Mouse (Mus musculus): Measurements from ENCODE around the gene Galnt17. TPM values are rescaled to one million over a fixed set of nuclear protein-coding genes. Genes with fewer than 3 reads are reported as not detected.

Galnt17 gene
- polyA plus RNA-seq, 1 experiment from 2014 or later, result 2.0 TPM

GRCm38 (mm10) chr5:131266291-131266690, 42.0 kb downstream of the Galnt17 start:
- Histone ChIP-seq H3K4me2 (replicated peaks; ENCODE audit: low read depth, low read length) (no peak overlapping the region), H3K9ac (ENCODE audit: low read depth, low read length) (no peak overlapping the region), H3K4me3 (ENCODE audit: low read depth, low read length) (no peak overlapping the region), H3K27me3 (ENCODE audit: control insufficient read depth, insufficient read depth, low read length) (no peaks in the 10 kb centered on the region), H3K9me3 (ENCODE audit: control insufficient read depth, low read length) (no peaks in the 10 kb centered on the region), H3K27ac (ENCODE audit: low read depth, low read length) (no peak overlapping the region), H3K36me3 (ENCODE audit: control insufficient read depth, insufficient read depth, low read length) (no peaks in the 10 kb centered on the region), H3K4me1 (replicated peaks; ENCODE audit: control insufficient read depth, insufficient read depth, low read length) (no peaks in the 10 kb centered on the region)
- 83% methylated on average over 2 of the region's 2 CpGs for WGBS
- no peak for ATAC-seq (ENCODE audit: low FRiP score)
- DNase-seq (ENCODE audit: low spot score), result no peak

GRCm38 (mm10) chr5:131264145-131264544, 44.2 kb downstream of the Galnt17 start:
- Histone ChIP-seq H3K9me3 (ENCODE audit: control insufficient read depth, low read length) (no peaks in the 10 kb centered on the region), H3K9ac (ENCODE audit: low read depth, low read length) (no peak overlapping the region), H3K4me3 (ENCODE audit: low read depth, low read length) (no peak overlapping the region), H3K27ac (ENCODE audit: low read depth, low read length) (no peak overlapping the region), H3K4me1 (replicated peaks; ENCODE audit: control insufficient read depth, insufficient read depth, low read length) (no peaks in the 10 kb centered on the region), H3K4me2 (replicated peaks; ENCODE audit: low read depth, low read length) (no peak overlapping the region), H3K27me3 (ENCODE audit: control insufficient read depth, insufficient read depth, low read length) (no peaks in the 10 kb centered on the region), H3K36me3 (ENCODE audit: control insufficient read depth, insufficient read depth, low read length) (no peaks in the 10 kb centered on the region)
- 77% methylated on average over 11 of the region's 11 CpGs for WGBS
- DNase-seq (ENCODE audit: low spot score) (no peak), ATAC-seq (ENCODE audit: low FRiP score) (no peak)

- no peaks in the 10 kb centered on the region for H3K9me3 ChIP-seq (ENCODE audit: control insufficient read depth, low read length)
- no peak overlapping the region for H3K4me2 ChIP-seq (replicated peaks; ENCODE audit: low read depth, low read length)
- no peak overlapping the region for H3K4me3 ChIP-seq (ENCODE audit: low read depth, low read length)
- no peaks in the 10 kb centered on the region for H3K36me3 ChIP-seq (ENCODE audit: control insufficient read depth, insufficient read depth, low read length)
- no peaks in the 10 kb centered on the region for H3K4me1 ChIP-seq (replicated peaks; ENCODE audit: control insufficient read depth, insufficient read depth, low read length)
- H3K9ac ChIP-seq (ENCODE audit: low read depth, low read length), result no peak overlapping the region
- no peak overlapping the region for H3K27ac ChIP-seq (ENCODE audit: low read depth, low read length)
- 89% methylated on average over 8 of the region's 8 CpGs for WGBS
- ATAC-seq (ENCODE audit: low FRiP score), result no peak
- no peaks in the 10 kb centered on the region for H3K27me3 ChIP-seq (ENCODE audit: control insufficient read depth, insufficient read depth, low read length)
- DNase-seq (ENCODE audit: low spot score), result no peak
These were observed 57.3 kb downstream of the Galnt17 start for GRCm38 (mm10) chr5:131250701-131251636.

- Histone ChIP-seq H3K9me3 (ENCODE audit: control insufficient read depth, low read length) (no peaks in the 10 kb centered on the region), H3K9ac (ENCODE audit: low read depth, low read length) (no peak overlapping the region), H3K27me3 (ENCODE audit: control insufficient read depth, insufficient read depth, low read length) (no peaks in the 10 kb centered on the region), H3K27ac (ENCODE audit: low read depth, low read length) (no peak overlapping the region), H3K4me2 (replicated peaks; ENCODE audit: low read depth, low read length) (no peak overlapping the region), H3K4me1 (replicated peaks; ENCODE audit: control insufficient read depth, insufficient read depth, low read length) (no peaks in the 10 kb centered on the region), H3K4me3 (ENCODE audit: low read depth, low read length) (no peak overlapping the region), H3K36me3 (ENCODE audit: control insufficient read depth, insufficient read depth, low read length) (no peaks in the 10 kb centered on the region)
- no peak for DNase-seq (ENCODE audit: low spot score)
- no peak for ATAC-seq (ENCODE audit: low FRiP score)
- WGBS, result 92% methylated on average over 3 of the region's 3 CpGs
These were observed 59.9 kb downstream of the Galnt17 start for GRCm38 (mm10) chr5:131248416-131248815.

GRCm38 (mm10) chr5:131246591-131246990, 61.7 kb downstream of the Galnt17 start:
- no peaks in the 10 kb centered on the region for H3K9me3 ChIP-seq (ENCODE audit: control insufficient read depth, low read length)
- H3K9ac ChIP-seq (ENCODE audit: low read depth, low read length), result no peak overlapping the region
- 96% methylated on average over 6 of the region's 6 CpGs for WGBS
- no peaks in the 10 kb centered on the region for H3K36me3 ChIP-seq (ENCODE audit: control insufficient read depth, insufficient read depth, low read length)
- H3K4me1 ChIP-seq (replicated peaks; ENCODE audit: control insufficient read depth, insufficient read depth, low read length), result no peaks in the 10 kb centered on the region
- ATAC-seq (ENCODE audit: low FRiP score) (no peak), DNase-seq (ENCODE audit: low spot score) (no peak)
- no peak overlapping the region for H3K4me3 ChIP-seq (ENCODE audit: low read depth, low read length)
- H3K4me2 ChIP-seq (replicated peaks; ENCODE audit: low read depth, low read length), result no peak overlapping the region
- no peak overlapping the region for H3K27ac ChIP-seq (ENCODE audit: low read depth, low read length)
- H3K27me3 ChIP-seq (ENCODE audit: control insufficient read depth, insufficient read depth, low read length), result no peaks in the 10 kb centered on the region

- WGBS, result 92% methylated on average over 4 of the region's 4 CpGs
- Histone ChIP-seq H3K36me3 (ENCODE audit: control insufficient read depth, insufficient read depth, low read length) (no peaks in the 10 kb centered on the region), H3K9me3 (ENCODE audit: control insufficient read depth, low read length) (no peaks in the 10 kb centered on the region), H3K4me3 (ENCODE audit: low read depth, low read length) (no peak overlapping the region), H3K27ac (ENCODE audit: low read depth, low read length) (no peak overlapping the region), H3K4me2 (replicated peaks; ENCODE audit: low read depth, low read length) (no peak overlapping the region), H3K4me1 (replicated peaks; ENCODE audit: control insufficient read depth, insufficient read depth, low read length) (no peaks in the 10 kb centered on the region), H3K9ac (ENCODE audit: low read depth, low read length) (no peak overlapping the region), H3K27me3 (ENCODE audit: control insufficient read depth, insufficient read depth, low read length) (no peaks in the 10 kb centered on the region)
- DNase-seq (ENCODE audit: low spot score) (no peak), ATAC-seq (ENCODE audit: low FRiP score) (no peak)
These were observed 66.6 kb downstream of the Galnt17 start for GRCm38 (mm10) chr5:131241689-131242088.

GRCm38 (mm10) chr5:131239813-131240212, 68.5 kb downstream of the Galnt17 start:
- ATAC-seq (ENCODE audit: low FRiP score) (no peak), DNase-seq (ENCODE audit: low spot score) (no peak)
- H3K9ac ChIP-seq (ENCODE audit: low read depth, low read length), result no peak overlapping the region
- WGBS, result 93% methylated on average over 3 of the region's 3 CpGs
- H3K4me1 ChIP-seq (replicated peaks; ENCODE audit: control insufficient read depth, insufficient read depth, low read length), result no peaks in the 10 kb centered on the region
- H3K27me3 ChIP-seq (ENCODE audit: control insufficient read depth, insufficient read depth, low read length), result no peaks in the 10 kb centered on the region
- no peaks in the 10 kb centered on the region for H3K36me3 ChIP-seq (ENCODE audit: control insufficient read depth, insufficient read depth, low read length)
- no peak overlapping the region for H3K27ac ChIP-seq (ENCODE audit: low read depth, low read length)
- no peak overlapping the region for H3K4me3 ChIP-seq (ENCODE audit: low read depth, low read length)
- H3K4me2 ChIP-seq (replicated peaks; ENCODE audit: low read depth, low read length), result no peak overlapping the region
- H3K9me3 ChIP-seq (ENCODE audit: control insufficient read depth, low read length), result no peaks in the 10 kb centered on the region

GRCm38 (mm10) chr5:131236906-131237305, 71.4 kb downstream of the Galnt17 start:
- Histone ChIP-seq H3K4me3 (ENCODE audit: low read depth, low read length) (no peak overlapping the region), H3K36me3 (ENCODE audit: control insufficient read depth, insufficient read depth, low read length) (no peaks in the 10 kb centered on the region), H3K4me1 (replicated peaks; ENCODE audit: control insufficient read depth, insufficient read depth, low read length) (no peaks in the 10 kb centered on the region), H3K27ac (ENCODE audit: low read depth, low read length) (no peak overlapping the region), H3K9me3 (ENCODE audit: control insufficient read depth, low read length) (no peaks in the 10 kb centered on the region), H3K27me3 (ENCODE audit: control insufficient read depth, insufficient read depth, low read length) (no peaks in the 10 kb centered on the region), H3K9ac (ENCODE audit: low read depth, low read length) (no peak overlapping the region), H3K4me2 (replicated peaks; ENCODE audit: low read depth, low read length) (no peak overlapping the region)
- 92% methylated on average over 8 of the region's 8 CpGs for WGBS
- ATAC-seq (ENCODE audit: low FRiP score) (no peak), DNase-seq (ENCODE audit: low spot score) (no peak)

- Histone ChIP-seq H3K4me2 (replicated peaks; ENCODE audit: low read depth, low read length) (no peak overlapping the region), H3K27ac (ENCODE audit: low read depth, low read length) (no peak overlapping the region), H3K9ac (ENCODE audit: low read depth, low read length) (no peak overlapping the region), H3K4me1 (replicated peaks; ENCODE audit: control insufficient read depth, insufficient read depth, low read length) (no peaks in the 10 kb centered on the region), H3K4me3 (ENCODE audit: low read depth, low read length) (no peak overlapping the region), H3K36me3 (ENCODE audit: control insufficient read depth, insufficient read depth, low read length) (no peaks in the 10 kb centered on the region), H3K9me3 (ENCODE audit: control insufficient read depth, low read length) (no peaks in the 10 kb centered on the region), H3K27me3 (ENCODE audit: control insufficient read depth, insufficient read depth, low read length) (no peaks in the 10 kb centered on the region)
- 89% methylated on average over 8 of the region's 8 CpGs for WGBS
- no peak for ATAC-seq (ENCODE audit: low FRiP score)
- DNase-seq (ENCODE audit: low spot score), result no peak
These were observed 74.5 kb downstream of the Galnt17 start for GRCm38 (mm10) chr5:131233828-131234227.
